In the genomic region with DNA sequence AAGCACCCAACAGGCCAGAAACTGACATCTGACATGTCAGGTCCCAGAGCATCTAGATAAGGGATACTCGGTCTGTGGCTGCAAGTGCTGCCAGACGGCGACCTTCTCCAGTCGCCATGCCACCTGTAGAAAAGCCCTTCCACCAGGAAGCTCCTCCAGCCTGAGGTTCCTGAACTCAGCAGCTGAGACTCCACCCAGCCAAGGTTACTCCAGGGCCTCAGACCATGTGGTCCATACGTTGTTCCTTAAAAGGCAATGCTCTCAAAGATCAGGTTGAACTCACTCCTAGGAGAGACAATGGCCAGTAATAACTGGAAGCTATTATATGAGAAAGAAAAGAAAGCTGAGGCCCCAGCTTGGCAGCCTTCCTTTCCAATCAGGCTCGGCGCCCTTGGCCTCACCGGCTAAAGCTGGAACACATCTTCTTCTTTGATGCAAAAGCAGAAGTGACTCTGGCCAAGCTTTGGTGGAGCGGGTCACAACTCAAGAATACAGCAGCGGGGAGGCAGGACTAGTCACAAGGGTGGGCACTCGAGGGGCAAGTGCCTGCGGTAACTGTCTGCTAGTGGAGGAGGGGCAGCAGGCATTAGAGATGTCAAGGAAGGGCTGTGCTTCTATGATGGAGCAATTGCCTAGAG, we compare ENCODE assay signal across 16 mouse cellular contexts. TPM values are rescaled to one million over a fixed set of nuclear protein-coding genes. Genes with fewer than 3 reads are reported as not detected.
A peak's percentile ranks its signal among the peaks of the same experiment; 100 is the strongest.
DNase-seq lines count a peak whose midpoint lies in the region; ATAC-seq and TF ChIP-seq lines count a peak whose summit lies in the region.
"Had no signal": no experiment of that assay in that cellular context is flagged by ENCODE, and none has a peak within 500 bp of the region (broad histone marks: within the 10 kb centered on the region; RNA-seq: fewer than 3 reads in every experiment).

No protein-coding gene starts in this region.

- H3K9ac ChIP-seq in heart, embryonic 14.5 days (ENCODE audit: low read length), result no peak overlapping the region; the same call in 1 of the 2 replicates
- no peak overlapping the region for H3K9ac ChIP-seq in heart, postnatal 0 days (replicated peaks; ENCODE audit: low read depth, low read length)
- H3K9ac ChIP-seq: forebrain, embryonic 15.5 days; lung, embryonic 15.5 days; midbrain, embryonic 13.5 days; neural tube, embryonic 12.5 days had no signal

- H3K4me2 ChIP-seq in heart, embryonic 14.5 days (ENCODE audit: low read length), result no peak overlapping the region
- no peak overlapping the region for H3K4me2 ChIP-seq in heart, postnatal 0 days (ENCODE audit: low read depth, low read length)
- H3K4me2 ChIP-seq: forebrain, embryonic 15.5 days; lung, embryonic 15.5 days; midbrain, embryonic 13.5 days; neural tube, embryonic 12.5 days had no signal

- no peak for TF ChIP-seq CTCF in G1E (IDR thresholded peaks at IDR 0.05; ENCODE audit: low read depth, low read length)
- TF ChIP-seq CTCF in heart, postnatal 0 days (IDR thresholded peaks at IDR 0.05; ENCODE audit: low read depth), result no peak

- no peaks in the 10 kb centered on the region for H3K36me3 ChIP-seq in heart, embryonic 14.5 days (ENCODE audit: control insufficient read depth, insufficient read depth, low read length)
- peaks cover 73% of the 10 kb centered on the region for H3K36me3 ChIP-seq in G1E (replicated peaks)
- no peaks in the 10 kb centered on the region for H3K36me3 ChIP-seq in heart, postnatal 0 days (replicated peaks; ENCODE audit: control insufficient read depth, insufficient read depth, low read length)
- H3K36me3 ChIP-seq: forebrain, embryonic 15.5 days; lung, embryonic 15.5 days; midbrain, embryonic 13.5 days; neural tube, embryonic 12.5 days had no signal

- peaks cover 41 to 57% of the 10 kb centered on the region in 2 experiments for H3K4me1 ChIP-seq in heart, embryonic 14.5 days (ENCODE audit: control insufficient read depth in 2 of 2, insufficient read depth in 2 of 2, low read length in 2 of 2)
- peaks cover 91% of the 10 kb centered on the region for H3K4me1 ChIP-seq in G1E (ENCODE audit: insufficient read depth, low read depth, low read length)
- H3K4me1 ChIP-seq in heart, postnatal 0 days (ENCODE audit: control insufficient read depth, insufficient read depth), result peaks cover 39% of the 10 kb centered on the region

- H3K27ac ChIP-seq in heart, embryonic 14.5 days (replicated peaks in 1 of 2; ENCODE audit: control insufficient read depth in 1 of 2, insufficient read depth in 1 of 2, low read depth in 2 of 2, low read length in 2 of 2), result peak overlapping the region; percentile 30 to 59; a peak in 3 of 4 replicates
- H3K27ac ChIP-seq in heart, postnatal 0 days (ENCODE audit: low read depth), result peak overlapping the region; percentile 46
- H3K27ac ChIP-seq: forebrain, embryonic 15.5 days; hindbrain, postnatal 0 days; kidney, postnatal 0 days; lung, embryonic 15.5 days; midbrain, embryonic 13.5 days; neural tube, embryonic 12.5 days had no signal

- no peak for TF ChIP-seq EP300 in heart, postnatal 0 days (IDR thresholded peaks at IDR 0.05; ENCODE audit: low read depth)

- 55% methylated on average over 12 of the region's 12 CpGs for WGBS in heart, embryonic 14.5 days
- WGBS in heart, postnatal 0 days, result 48% methylated on average over 12 of the region's 12 CpGs

- no peaks in the 10 kb centered on the region for H3K9me3 ChIP-seq in heart, embryonic 14.5 days (ENCODE audit: control insufficient read depth, low read length)
- no peaks in the 10 kb centered on the region for H3K9me3 ChIP-seq in G1E (replicated peaks)
- no peaks in the 10 kb centered on the region for H3K9me3 ChIP-seq in heart, postnatal 0 days (replicated peaks; ENCODE audit: control insufficient read depth, low read length)
- H3K9me3 ChIP-seq: forebrain, embryonic 15.5 days; lung, embryonic 15.5 days; midbrain, embryonic 13.5 days; neural tube, embryonic 12.5 days had no signal

- no peak for DNase-seq in heart, adult 9 months (ENCODE audit: low spot score in 2 of 2)
- DNase-seq in G1E (ENCODE audit: low spot score), result peak; percentile 83
- DNase-seq in heart, postnatal 0 days (ENCODE audit: low spot score), result no peak
- no peak for DNase-seq in lung, postnatal 14 days
- no peak for DNase-seq in urinary bladder, adult 2 months (ENCODE audit: low spot score)
- DNase-seq: adrenal gland, postnatal 10 days; cerebellum, postnatal 36 days; thymus, adult 2 months had no signal

- H3K27me3 ChIP-seq in heart, embryonic 14.5 days (ENCODE audit: control insufficient read depth, insufficient read depth, low read length), result no peaks in the 10 kb centered on the region
- no peaks in the 10 kb centered on the region for H3K27me3 ChIP-seq in G1E (ENCODE audit: insufficient read depth, low read length)
- H3K27me3 ChIP-seq in heart, postnatal 0 days (ENCODE audit: control insufficient read depth, insufficient read depth, low read length), result no peaks in the 10 kb centered on the region
- H3K27me3 ChIP-seq: forebrain, embryonic 15.5 days; lung, embryonic 15.5 days; midbrain, embryonic 13.5 days; neural tube, embryonic 12.5 days had no signal

- no peak overlapping the region for H3K4me3 ChIP-seq in heart, embryonic 14.5 days (ENCODE audit: control insufficient read depth in 1 of 2, insufficient read depth in 1 of 2, low read depth in 1 of 2, low read length in 2 of 2)
- H3K4me3 ChIP-seq in G1E (ENCODE audit: low read depth, low read length), result peak overlapping the region; percentile 45; the same call in 1 of the 2 replicates
- H3K4me3 ChIP-seq in heart, postnatal 0 days (ENCODE audit: low read depth, low read length), result no peak overlapping the region
- H3K4me3 ChIP-seq: forebrain, embryonic 15.5 days; lung, embryonic 15.5 days; midbrain, embryonic 13.5 days; neural tube, embryonic 12.5 days had no signal

- ATAC-seq in heart, embryonic 14.5 days (ENCODE audit: insufficient number of reproducible peaks, insufficient read depth, low FRiP score, low read depth), result no peak
- ATAC-seq in G1E (ENCODE audit: extremely low read depth, insufficient number of reproducible peaks, low FRiP score, poor library complexity, severe bottlenecking), result peak; percentile 83
- no peak for ATAC-seq in heart, postnatal 0 days (ENCODE audit: insufficient read depth, low read depth)
- ATAC-seq in neutrophil, adult 5-6 weeks (ENCODE audit: extremely low read depth, insufficient number of reproducible peaks, low FRiP score, poor library complexity, severe bottlenecking), result peak; percentile 28; the same call in 1 of the 2 replicates
- ATAC-seq: forebrain, embryonic 15.5 days; hindbrain, postnatal 0 days; midbrain, embryonic 13.5 days had no signal

RNA-seq across cellular contexts. Expression of gene Mical3, which starts 53.8 kb away (rescaled TPM):
- 41.3 and 46.2 TPM in 2 replicates for polyA plus RNA-seq in heart, embryonic 14.5 days (2014; fragmentation: Nextera tagmentation; extraction: Ambion mirVana)
- total RNA-seq in G1E (2014; fragmentation: Nextera tagmentation) (107 and 109 TPM in 2 replicates), G1E (2017) (20.4 and 20.9 TPM in 2 replicates)
- polyA plus RNA-seq in G1E (2012), result 29.8 and 38.1 TPM in 2 replicates
- total RNA-seq in heart, postnatal 0 days (2014; rRNA removed; ENCODE audit: low replicate concordance), result 79.3 and 94.8 TPM in 2 replicates
- 23.2 and 30.8 TPM in 2 replicates for polyA plus RNA-seq in heart, postnatal 0 days (2015; fragmentation: Nextera tagmentation; extraction: Ambion mirVana)
- total RNA-seq in neutrophil, adult 5-6 weeks (2017), result 13.6 and 17.1 TPM in 2 replicates
- polyA plus RNA-seq in urinary bladder, adult 2 months (2012; rRNA removed), result 34.0 and 63.0 TPM in 2 replicates

Comparison
In these comparisons a context has a peak if more than half of its experiments do, and no peak if none do; other contexts are left out.
1. ATAC-seq: peak in G1E (single experiment) and neutrophil, adult 5-6 weeks (single experiment); none in heart, embryonic 14.5 days (single experiment) and heart, postnatal 0 days (single experiment).